Mouse (Mus musculus): ENCODE measurements around the gene Immp2l.

- no peak for TF ChIP-seq CTCF (IDR thresholded peaks at IDR 0.05; ENCODE audit: low read depth)
- no peak for TF ChIP-seq EP300 (IDR thresholded peaks at IDR 0.05; ENCODE audit: low read depth)
These were observed 378.0 kb downstream of the Immp2l start for GRCm38 (mm10) chr12:41401923-41402322.

All from liver, embryonic 14.5 days (tissue).